Comparison of ENCODE assay signal across 8 mouse cellular contexts in genomic region chr2:94264631-94265098, GRCm38 (mm10).
DNase-seq lines count a peak whose midpoint lies in the region; ATAC-seq and TF ChIP-seq lines count a peak whose summit lies in the region.

No protein-coding gene starts in this region.

- TF ChIP-seq POLR2A in heart, adult 2 months (IDR thresholded peaks at IDR 0.05; ENCODE audit: insufficient read depth, low read depth, low read length) = no peak
- no peak for TF ChIP-seq POLR2A in ES-Bruce4 (IDR thresholded peaks at IDR 0.05; ENCODE audit: insufficient read depth, low read length)

- peak overlapping the region; percentile 36 for H3K4me3 ChIP-seq in heart, adult 2 months
- H3K4me3 ChIP-seq in ES-Bruce4 (ENCODE audit: low read depth, low read length) = peak overlapping the region; percentile 12; the same call in 1 of the 2 replicates
- peak overlapping the region; percentile 41 for H3K4me3 ChIP-seq in forebrain, embryonic 15.5 days

- no peak overlapping the region for H3K9ac ChIP-seq in heart, adult 2 months (ENCODE audit: low read depth, low read length)
- no peak overlapping the region for H3K9ac ChIP-seq in ES-Bruce4 (ENCODE audit: low read depth, poor library complexity, severe bottlenecking)
- H3K9ac ChIP-seq in forebrain, embryonic 15.5 days (replicated peaks) = peak overlapping the region; percentile 53

- H3K27me3 ChIP-seq in heart, adult 2 months (ENCODE audit: control insufficient read depth, insufficient read depth, low read length) = no peaks in the 10 kb centered on the region
- H3K27me3 ChIP-seq in ES-Bruce4 (ENCODE audit: control insufficient read depth, insufficient read depth, low read length, poor library complexity, severe bottlenecking) = no peaks in the 10 kb centered on the region
- no peaks in the 10 kb centered on the region for H3K27me3 ChIP-seq in forebrain, embryonic 15.5 days

- peaks cover 4% of the 10 kb centered on the region for H3K4me1 ChIP-seq in heart, adult 2 months (ENCODE audit: control insufficient read depth, insufficient read depth, low read length)
- no peaks in the 10 kb centered on the region for H3K4me1 ChIP-seq in ES-Bruce4 (ENCODE audit: control insufficient read depth, insufficient read depth, low read length)
- H3K4me1 ChIP-seq in forebrain, embryonic 15.5 days = peaks cover 62% of the 10 kb centered on the region

- DNase-seq in heart, adult 2 months = no peak
- DNase-seq in heart, adult 8-10 months (ENCODE audit: low spot score) = no peak
- peak; percentile 28 for DNase-seq in mesoderm, embryonic 11.5 days (ENCODE audit: low read depth, low spot score)
- no peak for DNase-seq in adrenal gland, adult 8-10 months
- no peak for DNase-seq in gastrocnemius, postnatal 14 days
- DNase-seq in kidney, postnatal 36 days = no peak

- intact Hi-C loops in heart, adult 2 months (cut with DNase I) = no loop called here
- intact Hi-C loops in gastrocnemius, postnatal 14 days (cut with DNase I; ENCODE audit: low total_unique reads) = no loop called here

- H3K79me2 ChIP-seq in heart, adult 2 months (replicated peaks; ENCODE audit: control insufficient read depth, insufficient read depth, low read length) = no peaks in the 10 kb centered on the region

- H3K9me3 ChIP-seq in ES-Bruce4 (replicated peaks; ENCODE audit: control insufficient read depth, insufficient read depth, low read length, poor library complexity, severe bottlenecking) = no peaks in the 10 kb centered on the region
- no peaks in the 10 kb centered on the region for H3K9me3 ChIP-seq in forebrain, embryonic 15.5 days

- peak; percentile 72 for ATAC-seq in forebrain, embryonic 15.5 days (replicated peaks)

- H3K4me2 ChIP-seq in forebrain, embryonic 15.5 days (replicated peaks) = peak overlapping the region; percentile 85

- TF ChIP-seq EP300 in heart, adult 2 months (IDR thresholded peaks at IDR 0.05; ENCODE audit: insufficient read depth, low read depth, low read length) = no peak
- TF ChIP-seq EP300 in ES-Bruce4 (IDR thresholded peaks at IDR 0.05; ENCODE audit: insufficient read depth, low read depth, low read length) = no peak

- no peak overlapping the region; the same call in 1 of the 2 replicates for H3K27ac ChIP-seq in heart, adult 2 months
- no peak overlapping the region for H3K27ac ChIP-seq in ES-Bruce4 (ENCODE audit: insufficient read depth, low read length)
- peak overlapping the region; percentile 96 for H3K27ac ChIP-seq in forebrain, embryonic 15.5 days (replicated peaks)

- no peak for TF ChIP-seq CTCF in heart, adult 2 months (IDR thresholded peaks at IDR 0.05)
- no peak for TF ChIP-seq CTCF in ES-Bruce4 (IDR thresholded peaks at IDR 0.05; ENCODE audit: low read depth, low read length)

- H3K36me3 ChIP-seq in heart, adult 2 months (ENCODE audit: control insufficient read depth, insufficient read depth, low read length) = no peaks in the 10 kb centered on the region
- H3K36me3 ChIP-seq in ES-Bruce4 (ENCODE audit: control insufficient read depth, insufficient read depth, low read length, poor library complexity, severe bottlenecking) = no peaks in the 10 kb centered on the region
- H3K36me3 ChIP-seq in forebrain, embryonic 15.5 days = no peaks in the 10 kb centered on the region

- under 1% methylated on average over 12 of the region's 12 CpGs for WGBS in heart, adult 2 months
- 0% methylated on average over 12 of the region's 12 CpGs for WGBS in forebrain, embryonic 15.5 days
